Mouse (Mus musculus): ENCODE data around the gene Slc45a3. TPM values are rescaled to one million over a fixed set of nuclear protein-coding genes. Genes with fewer than 3 reads are reported as not detected.

Gene Slc45a3
- 0.93 and 1.3 TPM in 2 replicates for polyA plus RNA-seq (2014; fragmentation: Nextera tagmentation; extraction: Ambion mirVana)

- ATAC-seq (replicated peaks; ENCODE audit: insufficient number of reproducible peaks, low FRiP score, low TSS enrichment), result peak; percentile 31; the same call in 1 of the 2 replicates
- 0% methylated on average over 29 of the region's 35 CpGs for WGBS (ENCODE audit: insufficient replicate concordance)
Measured at GRCm38 (mm10) chr1:131962606-131963084, at the start of gene Slc45a3. Gene Slc45a3 (plus strand): TSS chr1:131962967.

GRCm38 (mm10) chr1:131917634-131918033, 45.1 kb upstream of the Slc45a3 start:
- H3K4me1 ChIP-seq (ENCODE audit: control insufficient read depth, insufficient read depth, low read length), result no peaks in the 10 kb centered on the region
- H3K4me3 ChIP-seq (ENCODE audit: low read depth, low read length), result no peak overlapping the region
- no peak overlapping the region for H3K27ac ChIP-seq (ENCODE audit: low read depth, low read length)
- H3K4me2 ChIP-seq, result no peak overlapping the region
- H3K9me3 ChIP-seq (replicated peaks; ENCODE audit: control insufficient read depth, low read length), result no peaks in the 10 kb centered on the region
- H3K9ac ChIP-seq (ENCODE audit: low read depth, low read length), result no peak overlapping the region
- peaks cover 11% of the 10 kb centered on the region for H3K36me3 ChIP-seq (ENCODE audit: control insufficient read depth, insufficient read depth, low read length)
- no peaks in the 10 kb centered on the region for H3K27me3 ChIP-seq (ENCODE audit: control insufficient read depth, insufficient read depth, low read length)
- 69% methylated on average over 6 of the region's 6 CpGs for WGBS (ENCODE audit: insufficient replicate concordance)
- ATAC-seq (replicated peaks; ENCODE audit: insufficient number of reproducible peaks, low FRiP score, low TSS enrichment), result no peak

More at GRCm38 (mm10) chr1:131962606-131963084, at the start of gene Slc45a3:
- Histone ChIP-seq H3K36me3 (ENCODE audit: control insufficient read depth, insufficient read depth, low read length) (no peaks in the 10 kb centered on the region), H3K27me3 (ENCODE audit: control insufficient read depth, insufficient read depth, low read length) (peaks cover 77% of the 10 kb centered on the region), H3K9me3 (replicated peaks; ENCODE audit: control insufficient read depth, low read length) (no peaks in the 10 kb centered on the region), H3K27ac (ENCODE audit: low read depth, low read length) (no peak within 1 kb of the TSS), H3K4me3 (ENCODE audit: low read depth, low read length) (peak within 1 kb of the TSS; percentile 68), H3K4me1 (ENCODE audit: control insufficient read depth, insufficient read depth, low read length) (peaks cover 5% of the 10 kb centered on the region), H3K4me2 (peak within 1 kb of the TSS; percentile 98), H3K9ac (ENCODE audit: low read depth, low read length) (peak within 1 kb of the TSS; percentile 18)

- WGBS (ENCODE audit: insufficient replicate concordance), result 95% methylated on average over 2 of the region's 2 CpGs
- H3K4me3 ChIP-seq (ENCODE audit: low read depth, low read length), result no peak overlapping the region
- ATAC-seq (replicated peaks; ENCODE audit: insufficient number of reproducible peaks, low FRiP score, low TSS enrichment), result no peak
- H3K9ac ChIP-seq (ENCODE audit: low read depth, low read length), result no peak overlapping the region
- no peaks in the 10 kb centered on the region for H3K9me3 ChIP-seq (replicated peaks; ENCODE audit: control insufficient read depth, low read length)
- H3K36me3 ChIP-seq (ENCODE audit: control insufficient read depth, insufficient read depth, low read length), result peaks cover 13% of the 10 kb centered on the region
- no peaks in the 10 kb centered on the region for H3K4me1 ChIP-seq (ENCODE audit: control insufficient read depth, insufficient read depth, low read length)
- no peaks in the 10 kb centered on the region for H3K27me3 ChIP-seq (ENCODE audit: control insufficient read depth, insufficient read depth, low read length)
- H3K27ac ChIP-seq (ENCODE audit: low read depth, low read length), result no peak overlapping the region
- H3K4me2 ChIP-seq, result no peak overlapping the region
Measured at GRCm38 (mm10) chr1:131919052-131919451, 43.7 kb upstream of the Slc45a3 start.

GRCm38 (mm10) chr1:131922100-131922499, 40.7 kb upstream of the Slc45a3 start:
- ATAC-seq (replicated peaks; ENCODE audit: insufficient number of reproducible peaks, low FRiP score, low TSS enrichment), result no peak
- no peaks in the 10 kb centered on the region for H3K9me3 ChIP-seq (replicated peaks; ENCODE audit: control insufficient read depth, low read length)
- no peak overlapping the region for H3K9ac ChIP-seq (ENCODE audit: low read depth, low read length)
- no peak overlapping the region for H3K4me2 ChIP-seq
- no peak overlapping the region for H3K27ac ChIP-seq (ENCODE audit: low read depth, low read length)
- peaks cover 31% of the 10 kb centered on the region for H3K36me3 ChIP-seq (ENCODE audit: control insufficient read depth, insufficient read depth, low read length)
- 96% methylated on average over 3 of the region's 3 CpGs for WGBS (ENCODE audit: insufficient replicate concordance)
- H3K4me1 ChIP-seq (ENCODE audit: control insufficient read depth, insufficient read depth, low read length), result no peaks in the 10 kb centered on the region
- H3K27me3 ChIP-seq (ENCODE audit: control insufficient read depth, insufficient read depth, low read length), result no peaks in the 10 kb centered on the region
- H3K4me3 ChIP-seq (ENCODE audit: low read depth, low read length), result no peak overlapping the region

DNA sequence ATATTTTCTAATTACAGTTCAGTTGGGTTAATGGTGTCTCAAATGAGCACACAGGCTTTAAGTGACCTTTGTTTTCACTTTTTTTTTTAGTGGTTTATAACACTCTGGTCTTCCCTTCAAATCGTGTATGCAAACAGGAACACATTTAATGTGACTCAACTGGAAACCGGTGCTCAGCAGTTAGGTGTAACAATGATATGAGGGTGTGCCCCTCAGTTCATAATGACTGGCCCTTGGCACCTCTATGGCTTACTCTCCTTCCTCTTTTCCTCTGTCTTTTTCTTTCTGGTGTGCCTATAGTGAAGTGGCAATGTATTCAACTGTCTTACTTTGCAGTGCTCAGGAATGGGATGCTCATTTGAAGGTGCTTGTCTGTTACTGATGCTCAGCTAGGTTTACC, 29.3 kb upstream of the Slc45a3 start:
- peaks cover 20% of the 10 kb centered on the region for H3K36me3 ChIP-seq (ENCODE audit: control insufficient read depth, insufficient read depth, low read length)
- ATAC-seq (replicated peaks; ENCODE audit: insufficient number of reproducible peaks, low FRiP score, low TSS enrichment), result no peak
- no peak overlapping the region for H3K4me3 ChIP-seq (ENCODE audit: low read depth, low read length)
- no peaks in the 10 kb centered on the region for H3K27me3 ChIP-seq (ENCODE audit: control insufficient read depth, insufficient read depth, low read length)
- no peak overlapping the region for H3K4me2 ChIP-seq
- WGBS (ENCODE audit: insufficient replicate concordance), result 87% methylated on average over 2 of the region's 2 CpGs
- no peaks in the 10 kb centered on the region for H3K9me3 ChIP-seq (replicated peaks; ENCODE audit: control insufficient read depth, low read length)
- no peak overlapping the region for H3K27ac ChIP-seq (ENCODE audit: low read depth, low read length)
- peaks cover 6% of the 10 kb centered on the region; the same call in 1 of the 2 replicates for H3K4me1 ChIP-seq (ENCODE audit: control insufficient read depth, insufficient read depth, low read length)
- no peak overlapping the region for H3K9ac ChIP-seq (ENCODE audit: low read depth, low read length)

GRCm38 (mm10) chr1:131937659-131938305, 25.0 kb upstream of the Slc45a3 start:
- Histone ChIP-seq H3K27ac (ENCODE audit: low read depth, low read length) (no peak overlapping the region), H3K9ac (ENCODE audit: low read depth, low read length) (no peak overlapping the region), H3K36me3 (ENCODE audit: control insufficient read depth, insufficient read depth, low read length) (peaks cover 4% of the 10 kb centered on the region; the same call in 1 of the 2 replicates), H3K27me3 (ENCODE audit: control insufficient read depth, insufficient read depth, low read length) (no peaks in the 10 kb centered on the region), H3K4me3 (ENCODE audit: low read depth, low read length) (no peak overlapping the region), H3K9me3 (replicated peaks; ENCODE audit: control insufficient read depth, low read length) (no peaks in the 10 kb centered on the region), H3K4me2 (no peak overlapping the region), H3K4me1 (ENCODE audit: control insufficient read depth, insufficient read depth, low read length) (peaks cover 7% of the 10 kb centered on the region; the same call in 1 of the 2 replicates)
- 64% methylated on average over 6 of the region's 6 CpGs for WGBS (ENCODE audit: insufficient replicate concordance)
- ATAC-seq (replicated peaks; ENCODE audit: insufficient number of reproducible peaks, low FRiP score, low TSS enrichment), result no peak

- Histone ChIP-seq H3K27me3 (ENCODE audit: control insufficient read depth, insufficient read depth, low read length) (no peaks in the 10 kb centered on the region), H3K4me2 (no peak overlapping the region), H3K9ac (ENCODE audit: low read depth, low read length) (no peak overlapping the region), H3K27ac (ENCODE audit: low read depth, low read length) (no peak overlapping the region), H3K4me3 (ENCODE audit: low read depth, low read length) (no peak overlapping the region), H3K9me3 (replicated peaks; ENCODE audit: control insufficient read depth, low read length) (no peaks in the 10 kb centered on the region), H3K4me1 (ENCODE audit: control insufficient read depth, insufficient read depth, low read length) (peaks cover 7% of the 10 kb centered on the region; the same call in 1 of the 2 replicates), H3K36me3 (ENCODE audit: control insufficient read depth, insufficient read depth, low read length) (no peaks in the 10 kb centered on the region)
- WGBS (ENCODE audit: insufficient replicate concordance), result 37% methylated on average over 1 of the region's 1 CpGs
- ATAC-seq (replicated peaks; ENCODE audit: insufficient number of reproducible peaks, low FRiP score, low TSS enrichment), result 0 out of 2 replicates have a peak, but pooled peaks have one; percentile 26
Measured at GRCm38 (mm10) chr1:131938811-131939210, 24.0 kb upstream of the Slc45a3 start.

DNA sequence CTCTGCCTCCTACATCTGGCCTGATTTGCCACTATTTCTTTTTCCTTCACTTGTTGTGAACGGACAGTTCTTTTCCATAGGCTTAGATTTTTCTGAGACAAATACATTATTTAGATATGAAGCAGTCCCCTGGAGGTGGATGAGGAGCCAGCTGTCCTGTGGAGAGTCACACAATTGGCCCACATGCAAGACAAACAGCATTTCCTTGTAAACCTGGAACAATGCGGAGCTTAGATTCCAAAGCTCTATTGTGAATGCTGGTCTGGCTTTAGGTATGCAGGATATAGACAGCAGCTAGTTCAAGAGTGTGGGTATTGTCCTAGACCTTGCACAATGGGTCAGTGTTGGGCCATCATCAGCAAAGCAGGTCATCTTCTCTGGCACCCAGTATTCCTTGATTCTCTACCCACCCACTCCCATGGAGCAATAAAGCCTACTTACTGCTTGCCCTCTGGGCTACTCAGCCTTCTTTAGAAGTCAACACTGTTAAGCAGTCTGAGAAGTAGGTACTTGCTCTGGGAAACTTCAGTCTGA, 22.0 kb upstream of the Slc45a3 start:
- 68% methylated on average over 2 of the region's 2 CpGs for WGBS (ENCODE audit: insufficient replicate concordance)
- Histone ChIP-seq H3K4me2 (no peak overlapping the region), H3K4me3 (ENCODE audit: low read depth, low read length) (no peak overlapping the region), H3K36me3 (ENCODE audit: control insufficient read depth, insufficient read depth, low read length) (no peaks in the 10 kb centered on the region), H3K9ac (ENCODE audit: low read depth, low read length) (no peak overlapping the region), H3K4me1 (ENCODE audit: control insufficient read depth, insufficient read depth, low read length) (peaks cover 10% of the 10 kb centered on the region; the same call in 1 of the 2 replicates), H3K27me3 (ENCODE audit: control insufficient read depth, insufficient read depth, low read length) (no peaks in the 10 kb centered on the region), H3K9me3 (replicated peaks; ENCODE audit: control insufficient read depth, low read length) (no peaks in the 10 kb centered on the region), H3K27ac (ENCODE audit: low read depth, low read length) (no peak overlapping the region)
- no peak for ATAC-seq (replicated peaks; ENCODE audit: insufficient number of reproducible peaks, low FRiP score, low TSS enrichment)
